Mouse (Mus musculus) layer of hippocampus, adult 2 months (tissue): ENCODE results near the gene Pced1b. TPM values are rescaled to one million over a fixed set of nuclear protein-coding genes. Genes with fewer than 3 reads are reported as not detected.
"Not testable (repeated sequence)": the region's sequence is repeated elsewhere in the genome, so short reads cannot be mapped to it uniquely, and the experiment has no call there.

Experiments
- DNase-seq, 2 experiments: peaks; one replicate each; pipeline ENCODE4 v3.0.0; 2022; ENCODE audit warnings: low spot score in 2 of 2
- H3K27ac ChIP-seq: fragments of 200-600 bp; 2 replicates; pipeline ENCODE4 v1.8.1; 2022
- H3K4me3 ChIP-seq: fragments of 200-600 bp; 2 replicates; pipeline ENCODE4 v1.8.1; 2022; ENCODE audit warnings: mild to moderate bottlenecking
- CTCF ChIP-seq: fragments of 200-600 bp; conservative IDR thresholded peaks from 2 replicates; pipeline ENCODE4 v1.8.1; 2022; ENCODE audit warnings: antibody characterized with exemption, mild to moderate bottlenecking, moderate library complexity
- total RNA-seq, 2 experiments: library from RNA; stranded (reverse); gene quantifications; 2 replicates each; pipeline ENCODE4 v1.2.3; 2021

Pced1b gene
- total RNA-seq, 2 experiments from 2014 or later, result 6.7 to 11.1 TPM

DNA sequence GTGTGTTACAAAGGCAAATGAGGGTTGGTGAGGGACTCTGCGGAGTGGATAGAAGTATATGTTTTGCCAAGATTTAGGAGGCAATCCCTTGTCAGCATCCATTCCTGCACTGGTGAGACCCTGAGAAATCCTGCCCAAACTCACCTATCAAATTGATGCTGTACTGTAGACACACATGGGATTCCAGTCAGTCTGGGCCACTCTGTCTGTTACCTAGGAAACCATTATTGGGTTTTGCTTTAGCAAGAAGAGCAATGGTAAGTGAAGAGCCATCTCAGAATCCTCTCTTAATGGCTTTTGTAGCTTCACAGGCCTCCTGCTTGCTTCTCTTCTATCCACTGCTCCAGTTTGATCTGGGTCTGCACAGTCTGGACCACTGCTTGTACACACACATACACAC is 110.1 kb downstream of the Pced1b start:
- DNase-seq, result no peak
- Histone ChIP-seq H3K4me3 (no peak overlapping the region), H3K27ac (no peak overlapping the region)
- TF ChIP-seq CTCF, result no peak

DNA sequence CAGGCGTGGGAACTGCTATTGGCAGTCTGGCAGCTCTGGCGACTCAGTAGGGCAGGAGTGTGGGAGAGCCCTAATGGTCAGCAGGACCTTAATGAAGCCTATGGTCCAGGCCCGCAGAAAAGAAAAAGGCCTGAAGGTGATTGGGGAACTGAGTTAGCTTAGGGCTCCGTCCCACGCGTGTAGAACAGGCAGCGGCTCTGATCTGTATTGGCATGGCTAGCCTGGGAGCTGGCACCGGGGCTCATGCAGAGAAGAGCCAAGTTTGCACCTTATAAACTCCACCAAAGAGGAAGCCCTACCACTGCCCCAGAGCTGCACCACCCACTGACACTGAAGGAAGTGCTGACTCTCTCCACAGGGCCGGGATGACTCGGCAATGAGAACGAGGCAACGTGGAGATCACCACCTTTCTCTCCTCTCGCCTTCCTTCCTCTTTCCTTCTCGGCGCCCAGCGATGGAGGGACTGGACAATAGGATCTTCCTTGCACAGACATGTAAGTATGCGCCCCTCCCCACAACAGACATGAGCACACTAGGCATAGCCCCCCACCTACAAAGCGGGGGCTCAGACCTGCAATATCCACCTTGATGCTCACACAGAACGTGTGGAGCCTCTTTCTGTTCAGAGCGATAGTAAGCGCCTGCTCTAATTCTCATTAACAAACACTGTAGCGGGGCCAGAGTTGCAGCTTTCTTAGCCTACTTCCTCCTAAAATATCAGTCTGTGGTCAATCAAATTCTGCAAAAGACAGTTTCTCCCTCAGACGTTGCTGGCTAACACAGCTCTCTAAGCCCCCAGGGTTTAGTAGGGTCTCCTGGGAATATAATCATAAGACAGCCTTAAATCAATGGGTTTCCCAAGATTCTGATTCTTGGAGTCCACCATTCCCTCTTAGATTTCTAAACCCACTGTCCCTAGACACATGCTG is 114.2 kb downstream of the Pced1b start:
- no peak for TF ChIP-seq CTCF
- Histone ChIP-seq H3K4me3 (no peak overlapping the region), H3K27ac (no peak overlapping the region)
- no peak for DNase-seq

DNA sequence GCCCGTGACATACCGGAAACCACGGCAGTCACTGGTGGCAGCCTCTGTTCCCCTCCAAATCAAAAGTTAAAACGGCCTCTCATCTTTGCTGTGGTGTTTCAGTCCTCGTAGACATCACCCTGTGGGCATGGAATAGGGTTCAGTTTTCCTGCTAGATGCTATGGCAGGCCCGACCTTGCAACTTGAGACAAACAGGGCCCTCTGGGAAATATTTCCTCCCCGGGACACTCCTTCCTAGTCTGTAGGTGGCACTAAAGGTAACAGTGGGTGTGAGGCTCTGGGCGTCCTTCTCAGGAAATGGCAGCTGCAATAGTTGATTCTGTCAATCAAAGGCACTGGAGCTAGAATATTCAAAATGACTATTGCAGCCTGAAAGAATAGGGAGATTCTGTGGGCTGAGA is 114.9 kb downstream of the Pced1b start:
- no peak overlapping the region for H3K27ac ChIP-seq
- no peak for TF ChIP-seq CTCF
- DNase-seq, result no peak
- no peak overlapping the region for H3K4me3 ChIP-seq

DNA sequence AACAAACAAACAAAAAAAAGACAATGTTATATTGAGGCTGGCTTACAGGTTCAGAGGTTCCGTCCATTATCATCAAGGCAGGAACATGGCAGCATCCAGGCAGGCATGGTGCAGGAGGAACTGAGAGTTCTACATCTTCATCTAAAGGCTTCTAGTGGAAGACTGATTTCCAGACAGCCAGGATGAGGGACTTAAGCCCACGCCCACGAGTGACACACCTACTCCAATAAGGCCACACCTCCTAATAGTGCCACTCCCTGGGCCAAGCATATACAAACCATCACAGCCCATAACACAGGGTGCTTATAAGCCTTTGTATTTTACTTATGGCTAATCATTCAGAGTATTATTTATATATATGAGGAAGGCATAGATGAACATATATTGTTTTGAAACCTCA is 117.4 kb downstream of the Pced1b start:
- DNase-seq, H3K4me3 ChIP-seq: not testable (repeated sequence)

DNA sequence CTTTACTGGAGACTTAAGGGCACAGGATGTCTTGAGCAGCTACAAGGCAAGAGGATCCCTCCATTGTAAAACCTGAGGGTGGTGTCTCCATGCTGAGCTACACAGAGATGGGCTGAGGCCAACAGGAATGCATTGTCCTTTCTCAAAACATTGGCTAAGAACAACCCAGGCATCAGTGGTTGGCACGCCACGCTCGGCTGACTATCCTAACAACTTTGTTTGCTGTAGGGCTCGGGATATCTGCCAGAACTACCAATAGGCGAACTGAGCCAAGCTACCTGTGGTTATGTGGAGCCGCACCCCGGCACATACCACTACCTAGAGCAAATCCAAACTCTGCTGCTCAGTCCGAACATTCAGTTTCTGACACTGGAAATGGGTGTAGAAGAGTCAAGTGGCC is 118.1 kb downstream of the Pced1b start:
- DNase-seq, result no peak
- H3K27ac ChIP-seq, result no peak overlapping the region
- no peak for TF ChIP-seq CTCF
- H3K4me3 ChIP-seq, result no peak overlapping the region

More for the DNA sequence above, 117.4 kb downstream of the Pced1b start:
- not testable (repeated sequence) for H3K27ac ChIP-seq

DNA sequence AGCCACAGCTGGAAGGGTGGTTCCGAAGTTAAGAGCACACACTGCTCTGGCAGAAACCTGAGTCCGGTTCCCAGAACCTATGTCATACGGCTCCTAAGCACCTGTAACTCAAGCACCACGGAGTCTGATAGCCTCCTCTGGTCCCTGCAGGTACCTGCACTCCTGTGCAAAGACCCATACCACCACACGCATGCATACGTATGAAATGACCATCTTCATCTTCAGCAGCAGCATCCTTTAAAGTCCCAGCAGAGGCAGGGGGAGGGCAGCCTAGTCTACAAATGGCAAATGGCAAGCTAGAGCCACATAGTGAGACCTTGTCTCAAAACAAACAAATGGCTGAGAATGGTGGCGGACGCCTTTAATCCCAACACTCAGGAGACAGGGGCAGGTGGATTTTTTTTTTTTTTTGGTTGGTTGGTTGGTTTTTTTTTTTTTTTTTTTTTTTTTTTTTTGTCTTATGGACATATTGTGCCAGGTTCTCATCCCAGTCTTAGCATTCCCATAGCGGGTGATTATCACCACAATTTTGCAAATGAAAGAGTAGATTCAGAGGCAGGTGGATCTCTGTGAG is 121.2 kb downstream of the Pced1b start:
- no peak for TF ChIP-seq CTCF
- no peak for DNase-seq
- H3K4me3 ChIP-seq, result no peak overlapping the region
- H3K27ac ChIP-seq, result no peak overlapping the region

DNA sequence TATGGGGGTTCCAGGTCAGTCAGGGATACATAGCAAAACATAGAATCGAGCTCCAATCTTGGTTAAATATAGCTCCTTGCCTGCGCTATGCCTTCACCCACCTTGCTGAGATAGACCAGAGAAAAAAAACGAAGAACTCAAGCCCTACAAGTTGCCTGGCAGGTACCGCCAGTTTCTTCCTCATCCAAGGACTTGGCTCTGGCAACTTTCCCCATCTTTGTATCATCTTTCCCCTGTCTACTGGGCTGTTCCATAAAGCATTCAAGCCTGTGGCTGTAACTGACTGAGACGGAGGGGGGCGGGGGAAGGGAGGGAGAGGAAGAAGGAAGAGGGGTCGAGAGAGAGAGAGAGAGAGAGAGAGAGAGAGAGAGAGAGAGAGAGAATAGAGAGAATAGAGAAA is 121.7 kb downstream of the Pced1b start:
- no peak for TF ChIP-seq CTCF

DNA sequence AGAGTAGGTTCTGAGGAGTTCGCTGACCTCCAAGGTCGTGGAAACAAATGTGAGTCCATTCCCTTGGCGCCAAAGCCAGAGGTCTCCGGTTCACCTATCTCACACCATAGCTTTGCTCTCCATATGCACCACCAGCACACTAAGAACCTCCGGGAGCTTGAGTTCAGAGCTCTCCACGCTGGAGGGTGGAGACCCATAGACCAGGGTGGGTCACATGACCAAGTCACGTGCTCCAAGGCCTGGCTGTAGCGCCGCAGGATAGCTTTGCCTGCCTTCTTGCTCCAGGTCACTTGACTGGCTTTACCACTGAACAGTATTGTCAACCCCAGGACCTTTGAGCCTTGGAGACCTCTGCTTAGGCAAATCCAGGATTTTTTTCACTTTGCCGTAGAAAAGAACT is 122.2 kb downstream of the Pced1b start:
- Histone ChIP-seq H3K27ac (no peak overlapping the region), H3K4me3 (no peak overlapping the region)
- TF ChIP-seq CTCF, result no peak
- DNase-seq, result no peak

More for the DNA sequence above, 121.7 kb downstream of the Pced1b start:
- Histone ChIP-seq H3K27ac (no peak overlapping the region), H3K4me3 (no peak overlapping the region)
- no peak for DNase-seq

DNA sequence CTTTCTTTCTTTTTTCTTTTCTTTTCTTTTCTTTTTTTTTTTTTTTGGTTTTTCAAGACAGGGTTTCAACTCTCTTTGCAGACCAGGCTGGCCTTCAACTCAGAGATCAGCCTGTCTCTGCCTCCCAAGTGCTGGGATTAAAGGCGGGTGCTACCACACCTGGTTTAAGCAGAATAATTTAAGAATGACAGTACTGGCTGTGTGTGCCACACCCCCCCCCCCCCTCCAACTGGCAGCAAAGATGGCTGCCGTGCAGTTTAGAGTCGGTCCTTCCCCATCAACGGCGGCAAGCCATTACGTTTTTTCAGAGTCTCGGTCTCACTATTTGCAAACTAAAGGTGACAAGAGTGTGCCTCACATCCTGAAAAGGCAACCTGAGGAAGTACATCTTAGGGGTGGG is 124.0 kb downstream of the Pced1b start:
- TF ChIP-seq CTCF, result no peak
- no peak overlapping the region for H3K27ac ChIP-seq
- H3K4me3 ChIP-seq, result no peak overlapping the region
- DNase-seq, result no peak

DNA sequence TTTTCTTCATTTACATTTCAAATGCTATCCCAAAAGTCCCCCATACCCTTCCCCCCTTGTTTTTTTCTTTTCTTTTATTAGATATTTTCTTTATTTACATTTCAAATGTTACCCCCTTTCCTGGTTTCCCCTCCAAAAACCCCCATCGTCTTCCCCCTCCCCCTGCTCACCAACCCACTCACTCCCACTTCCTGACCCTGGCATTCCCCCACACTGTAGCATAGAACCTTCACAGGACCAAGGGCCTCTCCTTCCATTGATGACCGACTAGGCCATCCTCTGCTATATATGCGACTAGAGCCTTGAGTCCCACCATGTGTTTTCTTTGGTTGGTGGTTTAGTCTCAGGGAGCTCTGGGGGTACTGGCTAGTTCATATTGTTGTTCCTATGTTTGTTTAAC is 125.1 kb downstream of the Pced1b start:
- not testable (repeated sequence) for DNase-seq, H3K4me3 ChIP-seq, H3K27ac ChIP-seq

DNA sequence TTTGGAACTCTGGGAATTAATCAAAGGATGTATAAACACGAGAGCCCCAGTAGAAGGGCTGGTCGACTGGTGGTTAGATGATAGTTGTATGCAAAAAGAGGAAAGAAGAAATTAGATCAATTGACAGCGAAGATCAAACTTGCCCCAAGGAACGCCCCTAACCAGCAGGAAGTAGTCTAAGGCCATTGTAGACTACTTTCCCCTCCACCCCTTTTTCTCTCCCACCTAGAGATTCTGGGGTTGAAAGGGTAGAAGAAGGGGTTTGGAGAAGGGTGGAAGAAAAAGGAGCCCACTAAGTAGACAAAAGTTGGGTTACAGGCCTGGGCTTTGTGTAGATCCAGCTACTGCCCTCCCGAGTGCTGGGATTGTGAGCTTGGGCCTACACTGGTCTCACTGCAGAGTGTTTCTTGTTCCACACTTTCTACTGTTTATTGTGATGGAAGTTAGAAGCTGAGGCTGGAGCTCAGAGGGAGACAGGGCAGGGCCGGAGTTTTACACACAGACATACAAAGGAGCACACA is 125.8 kb downstream of the Pced1b start:
- no peak for TF ChIP-seq CTCF

DNA sequence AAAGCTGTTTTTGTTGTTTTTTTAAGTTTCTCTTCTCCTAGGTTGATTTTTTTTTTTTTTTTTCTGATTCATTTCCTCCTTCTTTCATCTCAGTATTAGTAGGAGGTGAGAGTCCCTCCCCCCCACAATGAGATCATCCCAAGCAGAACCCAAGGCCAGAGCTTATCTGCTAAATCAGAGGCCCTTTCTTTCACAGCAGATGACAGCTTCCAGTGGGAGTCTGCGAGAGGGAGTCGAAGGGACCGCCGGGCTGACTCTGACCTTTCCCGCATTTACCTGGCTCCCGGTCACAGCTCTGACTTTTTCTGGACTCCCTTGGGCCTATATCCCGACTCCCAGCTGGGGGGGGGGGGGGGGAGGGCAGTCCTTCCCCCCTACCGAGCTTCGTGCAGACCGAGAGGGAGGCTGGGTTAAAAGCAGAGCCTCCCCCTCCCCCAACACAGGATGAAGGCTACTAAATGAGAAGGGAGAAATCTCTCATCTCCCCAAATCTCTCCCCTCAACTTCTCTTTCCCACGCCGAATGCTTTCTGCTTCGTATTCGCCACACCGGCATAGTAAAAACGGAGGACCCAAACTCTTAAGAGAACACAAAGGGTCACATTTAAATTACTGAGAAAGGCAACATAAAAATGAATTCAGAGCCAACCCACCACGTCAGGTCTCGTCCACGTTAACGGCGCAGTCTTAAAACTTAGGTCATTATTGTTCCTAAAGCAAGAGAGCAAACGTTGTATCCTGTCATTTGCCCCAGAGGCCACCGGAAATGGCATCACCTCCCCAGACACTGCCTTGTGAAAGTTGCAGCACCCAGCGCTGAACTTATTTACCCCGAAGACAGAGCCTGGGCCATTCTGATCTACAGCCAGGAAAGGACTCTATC is 126.5 kb downstream of the Pced1b start:
- no peak for DNase-seq
- no peak for TF ChIP-seq CTCF
- H3K27ac ChIP-seq, result no peak overlapping the region
- peak overlapping the region; percentile 20; the same call in 1 of the 2 replicates for H3K4me3 ChIP-seq

More for the DNA sequence above, 125.8 kb downstream of the Pced1b start:
- H3K27ac ChIP-seq, result no peak overlapping the region
- no peak for DNase-seq
- H3K4me3 ChIP-seq, result no peak overlapping the region
